Mouse (Mus musculus): ENCODE data around the gene Cd164. TPM values are rescaled to one million over a fixed set of nuclear protein-coding genes. Genes with fewer than 3 reads are reported as not detected.

The Cd164 gene
- polyA plus RNA-seq, 1 experiment from 2014 or later, result 225 TPM

GRCm38 (mm10) chr10:41542057-41542456 lies 22.8 kb downstream of the Cd164 start:
- Histone ChIP-seq H3K9ac (ENCODE audit: low read length) (no peak overlapping the region), H3K27ac (replicated peaks in 1 of 2; ENCODE audit: control insufficient read depth in 1 of 2, insufficient read depth in 1 of 2, low read depth in 2 of 2, low read length in 2 of 2) (no peak overlapping the region), H3K4me1 (ENCODE audit: control insufficient read depth in 2 of 2, insufficient read depth in 2 of 2, low read length in 2 of 2) (peaks cover 0 to 12% of the 10 kb centered on the region in 2 experiments; a peak in 3 of 4 replicates), H3K9me3 (ENCODE audit: control insufficient read depth, low read length) (no peaks in the 10 kb centered on the region), H3K4me3 (ENCODE audit: control insufficient read depth in 1 of 2, insufficient read depth in 1 of 2, low read depth in 1 of 2, low read length in 2 of 2) (no peak overlapping the region), H3K36me3 (ENCODE audit: control insufficient read depth, insufficient read depth, low read length) (peaks cover 15% of the 10 kb centered on the region), H3K27me3 (ENCODE audit: control insufficient read depth, insufficient read depth, low read length) (no peaks in the 10 kb centered on the region), H3K4me2 (ENCODE audit: low read length) (no peak overlapping the region)
- WGBS, result 94% methylated on average over 6 of the region's 6 CpGs
- no peak for ATAC-seq (ENCODE audit: insufficient number of reproducible peaks, insufficient read depth, low FRiP score, low read depth)

GRCm38 (mm10) chr10:41543439-41543838 lies 24.2 kb downstream of the Cd164 start:
- peaks cover 0 to 12% of the 10 kb centered on the region in 2 experiments; a peak in 3 of 4 replicates for H3K4me1 ChIP-seq (ENCODE audit: control insufficient read depth in 2 of 2, insufficient read depth in 2 of 2, low read length in 2 of 2)
- H3K4me3 ChIP-seq (ENCODE audit: control insufficient read depth in 1 of 2, insufficient read depth in 1 of 2, low read depth in 1 of 2, low read length in 2 of 2), result no peak overlapping the region
- H3K4me2 ChIP-seq (ENCODE audit: low read length), result no peak overlapping the region
- H3K36me3 ChIP-seq (ENCODE audit: control insufficient read depth, insufficient read depth, low read length), result peaks cover 4% of the 10 kb centered on the region; the same call in 1 of the 2 replicates
- ATAC-seq (ENCODE audit: insufficient number of reproducible peaks, insufficient read depth, low FRiP score, low read depth), result no peak
- H3K9ac ChIP-seq (ENCODE audit: low read length), result no peak overlapping the region
- WGBS, result 77% methylated on average over 4 of the region's 4 CpGs
- H3K27ac ChIP-seq (replicated peaks in 1 of 2; ENCODE audit: control insufficient read depth in 1 of 2, insufficient read depth in 1 of 2, low read depth in 2 of 2, low read length in 2 of 2), result no peak overlapping the region
- no peaks in the 10 kb centered on the region for H3K27me3 ChIP-seq (ENCODE audit: control insufficient read depth, insufficient read depth, low read length)
- peaks cover under 1% of the 10 kb centered on the region; the same call in 1 of the 2 replicates for H3K9me3 ChIP-seq (ENCODE audit: control insufficient read depth, low read length)

- Histone ChIP-seq H3K9ac (ENCODE audit: low read length) (no peak overlapping the region), H3K4me2 (ENCODE audit: low read length) (no peak overlapping the region), H3K27ac (replicated peaks in 1 of 2; ENCODE audit: control insufficient read depth in 1 of 2, insufficient read depth in 1 of 2, low read depth in 2 of 2, low read length in 2 of 2) (no peak overlapping the region), H3K27me3 (ENCODE audit: control insufficient read depth, insufficient read depth, low read length) (no peaks in the 10 kb centered on the region), H3K4me3 (ENCODE audit: control insufficient read depth in 1 of 2, insufficient read depth in 1 of 2, low read depth in 1 of 2, low read length in 2 of 2) (no peak overlapping the region), H3K4me1 (ENCODE audit: control insufficient read depth in 2 of 2, insufficient read depth in 2 of 2, low read length in 2 of 2) (peaks cover 0 to 12% of the 10 kb centered on the region in 2 experiments; a peak in 3 of 4 replicates), H3K36me3 (ENCODE audit: control insufficient read depth, insufficient read depth, low read length) (peaks cover 4% of the 10 kb centered on the region; the same call in 1 of the 2 replicates), H3K9me3 (ENCODE audit: control insufficient read depth, low read length) (peaks cover 3% of the 10 kb centered on the region; the same call in 1 of the 2 replicates)
- WGBS, result 63% methylated on average over 2 of the region's 2 CpGs
- no peak for ATAC-seq (ENCODE audit: insufficient number of reproducible peaks, insufficient read depth, low FRiP score, low read depth)
These were observed 24.6 kb downstream of the Cd164 start for GRCm38 (mm10) chr10:41543844-41544243.

- H3K9me3 ChIP-seq (ENCODE audit: control insufficient read depth, low read length), result peaks cover 11% of the 10 kb centered on the region
- no peak overlapping the region for H3K4me3 ChIP-seq (ENCODE audit: control insufficient read depth in 1 of 2, insufficient read depth in 1 of 2, low read depth in 1 of 2, low read length in 2 of 2)
- WGBS, result 9% methylated on average over 7 of the region's 7 CpGs
- H3K9ac ChIP-seq (ENCODE audit: low read length), result no peak overlapping the region
- H3K27ac ChIP-seq (replicated peaks in 1 of 2; ENCODE audit: control insufficient read depth in 1 of 2, insufficient read depth in 1 of 2, low read depth in 2 of 2, low read length in 2 of 2), result no peak overlapping the region
- no peaks in the 10 kb centered on the region for H3K36me3 ChIP-seq (ENCODE audit: control insufficient read depth, insufficient read depth, low read length)
- no peak overlapping the region for H3K4me2 ChIP-seq (ENCODE audit: low read length)
- ATAC-seq (ENCODE audit: insufficient number of reproducible peaks, insufficient read depth, low FRiP score, low read depth), result no peak
- H3K4me1 ChIP-seq (ENCODE audit: control insufficient read depth in 2 of 2, insufficient read depth in 2 of 2, low read length in 2 of 2), result peaks cover 0 to 12% of the 10 kb centered on the region in 2 experiments; a peak in 3 of 4 replicates
- no peaks in the 10 kb centered on the region for H3K27me3 ChIP-seq (ENCODE audit: control insufficient read depth, insufficient read depth, low read length)
These were observed 25.4 kb downstream of the Cd164 start for GRCm38 (mm10) chr10:41544481-41545190.

- Histone ChIP-seq H3K27me3 (ENCODE audit: control insufficient read depth, insufficient read depth, low read length) (no peaks in the 10 kb centered on the region), H3K4me3 (ENCODE audit: control insufficient read depth in 1 of 2, insufficient read depth in 1 of 2, low read depth in 1 of 2, low read length in 2 of 2) (no peak overlapping the region), H3K9me3 (ENCODE audit: control insufficient read depth, low read length) (peaks cover 13% of the 10 kb centered on the region), H3K4me1 (ENCODE audit: control insufficient read depth in 2 of 2, insufficient read depth in 2 of 2, low read length in 2 of 2) (peaks cover 0 to 12% of the 10 kb centered on the region in 2 experiments; a peak in 3 of 4 replicates), H3K9ac (ENCODE audit: low read length) (no peak overlapping the region), H3K27ac (replicated peaks in 1 of 2; ENCODE audit: control insufficient read depth in 1 of 2, insufficient read depth in 1 of 2, low read depth in 2 of 2, low read length in 2 of 2) (no peak overlapping the region), H3K4me2 (ENCODE audit: low read length) (no peak overlapping the region), H3K36me3 (ENCODE audit: control insufficient read depth, insufficient read depth, low read length) (no peaks in the 10 kb centered on the region)
- ATAC-seq (ENCODE audit: insufficient number of reproducible peaks, insufficient read depth, low FRiP score, low read depth), result no peak
- WGBS, result 61% methylated on average over 7 of the region's 7 CpGs
These were observed 26.1 kb downstream of the Cd164 start for GRCm38 (mm10) chr10:41545224-41545755.

- H3K9me3 ChIP-seq (ENCODE audit: control insufficient read depth, low read length), result peaks cover 13% of the 10 kb centered on the region
- no peaks in the 10 kb centered on the region for H3K36me3 ChIP-seq (ENCODE audit: control insufficient read depth, insufficient read depth, low read length)
- no peak overlapping the region for H3K4me3 ChIP-seq (ENCODE audit: control insufficient read depth in 1 of 2, insufficient read depth in 1 of 2, low read depth in 1 of 2, low read length in 2 of 2)
- H3K4me2 ChIP-seq (ENCODE audit: low read length), result no peak overlapping the region
- peaks cover 0 to 12% of the 10 kb centered on the region in 2 experiments; a peak in 3 of 4 replicates for H3K4me1 ChIP-seq (ENCODE audit: control insufficient read depth in 2 of 2, insufficient read depth in 2 of 2, low read length in 2 of 2)
- no peaks in the 10 kb centered on the region for H3K27me3 ChIP-seq (ENCODE audit: control insufficient read depth, insufficient read depth, low read length)
- WGBS, result 61% methylated on average over 13 of the region's 13 CpGs
- H3K27ac ChIP-seq (replicated peaks in 1 of 2; ENCODE audit: control insufficient read depth in 1 of 2, insufficient read depth in 1 of 2, low read depth in 2 of 2, low read length in 2 of 2), result no peak overlapping the region
- no peak; the same call in 1 of the 2 replicates for ATAC-seq (ENCODE audit: insufficient number of reproducible peaks, insufficient read depth, low FRiP score, low read depth)
- no peak overlapping the region for H3K9ac ChIP-seq (ENCODE audit: low read length)
These were observed 27.4 kb downstream of the Cd164 start for GRCm38 (mm10) chr10:41546396-41547165.

GRCm38 (mm10) chr10:41550711-41551110 lies 31.5 kb downstream of the Cd164 start:
- H3K27ac ChIP-seq (replicated peaks in 1 of 2; ENCODE audit: control insufficient read depth in 1 of 2, insufficient read depth in 1 of 2, low read depth in 2 of 2, low read length in 2 of 2), result no peak overlapping the region
- H3K27me3 ChIP-seq (ENCODE audit: control insufficient read depth, insufficient read depth, low read length), result no peaks in the 10 kb centered on the region
- no peak overlapping the region for H3K9ac ChIP-seq (ENCODE audit: low read length)
- no peak for ATAC-seq (ENCODE audit: insufficient number of reproducible peaks, insufficient read depth, low FRiP score, low read depth)
- peaks cover 13% of the 10 kb centered on the region for H3K9me3 ChIP-seq (ENCODE audit: control insufficient read depth, low read length)
- no peak overlapping the region for H3K4me3 ChIP-seq (ENCODE audit: control insufficient read depth in 1 of 2, insufficient read depth in 1 of 2, low read depth in 1 of 2, low read length in 2 of 2)
- peaks cover 8 to 10% of the 10 kb centered on the region in 2 experiments; a peak in 3 of 4 replicates for H3K4me1 ChIP-seq (ENCODE audit: control insufficient read depth in 2 of 2, insufficient read depth in 2 of 2, low read length in 2 of 2)
- WGBS, result 72% methylated on average over 7 of the region's 7 CpGs
- no peak overlapping the region for H3K4me2 ChIP-seq (ENCODE audit: low read length)
- no peaks in the 10 kb centered on the region for H3K36me3 ChIP-seq (ENCODE audit: control insufficient read depth, insufficient read depth, low read length)

All from heart, embryonic 14.5 days (tissue).